Mouse (Mus musculus) T-helper 17 cell (primary cell): Measurements from ENCODE around the gene Tex45.

Source experiments
- in situ Hi-C, 2 experiments: fragments of 300-600 bp; cut with MboI, MseI; formaldehyde crosslinking; loops; 1 replicate in 1 of 2; 2 replicates in 1 of 2; pipeline ENCODE4 v1.15.1; 2025; ENCODE audit warnings: high pct_unique_total_duplicates in 2 of 2

Gene Tex45

DNA sequence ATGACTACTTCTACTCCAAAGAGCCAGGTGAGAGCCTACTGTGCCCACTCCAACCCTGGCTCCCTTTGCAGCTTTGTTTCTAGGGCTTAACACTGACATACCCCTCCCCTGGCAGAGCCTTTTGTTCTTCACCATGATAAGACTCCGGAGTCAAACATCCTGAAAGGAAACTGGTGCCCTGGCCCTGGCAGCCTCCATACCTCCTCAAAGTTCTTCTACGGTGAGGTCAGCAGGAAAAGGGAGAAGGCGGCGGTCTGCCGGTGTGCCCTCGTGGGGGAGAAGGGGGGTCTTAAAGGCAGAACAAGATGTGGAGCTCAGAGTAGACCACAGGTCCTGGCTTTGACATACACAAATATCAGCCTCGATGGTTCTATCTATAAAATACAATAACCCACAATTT lies 12.9 kb downstream of the Tex45 start:
- in situ Hi-C loops: no loop called here

GRCm38 (mm10) chr8:3485192-3485591 lies 14.5 kb downstream of the Tex45 start:
- in situ Hi-C loops: no loop called here

DNA sequence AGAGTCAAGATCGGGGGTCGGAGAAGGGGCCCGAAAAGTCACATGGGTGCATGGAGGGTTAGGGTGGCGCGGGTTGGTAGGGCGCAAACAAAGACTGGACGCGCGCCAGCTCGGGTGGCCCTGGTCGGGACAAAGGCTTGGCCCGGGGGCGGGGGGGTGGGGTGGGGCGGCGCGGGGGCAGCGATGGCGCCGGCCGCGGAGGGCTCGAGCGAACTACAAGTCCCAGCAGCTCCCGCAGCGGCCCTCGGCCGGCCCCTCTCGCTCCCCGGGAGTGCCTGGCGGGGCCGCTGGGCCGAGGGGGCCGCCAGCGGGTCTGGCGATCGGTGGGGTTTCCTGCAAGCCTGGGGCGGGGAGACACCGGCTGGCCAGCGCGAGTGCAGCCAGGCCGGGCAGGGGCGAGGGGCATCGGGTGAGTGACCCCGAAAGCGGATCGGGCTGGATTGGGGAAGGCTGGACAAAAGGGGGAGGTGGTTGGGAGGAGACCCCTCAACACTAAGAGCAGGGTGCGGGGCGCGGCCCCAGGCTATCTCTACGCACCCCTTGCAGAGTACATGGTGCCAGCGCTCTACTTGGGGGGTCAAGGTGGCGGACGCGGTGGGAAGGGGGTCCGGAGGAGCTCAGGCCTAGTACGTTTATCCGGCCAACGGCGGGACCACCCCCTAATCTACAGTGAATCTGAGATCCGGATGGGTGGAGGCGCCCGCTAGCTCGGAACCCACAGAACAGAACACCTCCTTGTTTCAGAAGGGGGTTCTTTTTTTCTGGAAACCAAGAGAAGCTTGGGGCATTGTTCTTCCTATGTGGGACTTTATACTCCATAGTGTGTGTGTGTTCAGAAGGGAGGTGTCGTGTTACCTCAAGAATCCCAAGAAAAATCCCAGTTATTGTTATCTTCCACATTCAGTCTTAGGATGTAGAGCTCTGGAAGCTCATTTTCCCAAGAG lies 22.5 kb downstream of the Tex45 start, which contains the start of gene Zfp358:
Gene Zfp358 (plus strand): TSS at position 238 of the 944 bp plus-strand sequence.
- in situ Hi-C loops: no loop called here

DNA sequence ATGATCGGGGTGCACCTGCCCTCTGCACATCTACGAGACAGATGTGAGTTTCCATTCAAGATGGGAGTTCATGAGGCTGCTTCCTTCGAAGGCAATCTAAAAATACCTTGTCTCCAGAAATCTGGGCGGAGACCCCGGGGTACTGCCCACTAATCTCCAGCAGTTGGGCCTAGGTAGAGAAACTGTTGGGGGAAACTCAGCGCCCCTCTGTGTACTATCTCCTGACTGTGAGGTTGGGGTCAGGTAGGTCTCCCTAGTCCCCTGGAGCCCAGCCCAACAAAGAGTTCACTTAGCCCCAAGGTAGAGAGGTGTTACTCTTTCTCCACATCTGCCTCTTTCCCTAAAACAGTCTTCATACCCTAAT lies 23.2 kb downstream of the Tex45 start:
- in situ Hi-C loops: no loop called here

- in situ Hi-C loops: no loop called here
Observed at GRCm38 (mm10) chr8:3495578-3496427, 25.1 kb downstream of the Tex45 start.

DNA sequence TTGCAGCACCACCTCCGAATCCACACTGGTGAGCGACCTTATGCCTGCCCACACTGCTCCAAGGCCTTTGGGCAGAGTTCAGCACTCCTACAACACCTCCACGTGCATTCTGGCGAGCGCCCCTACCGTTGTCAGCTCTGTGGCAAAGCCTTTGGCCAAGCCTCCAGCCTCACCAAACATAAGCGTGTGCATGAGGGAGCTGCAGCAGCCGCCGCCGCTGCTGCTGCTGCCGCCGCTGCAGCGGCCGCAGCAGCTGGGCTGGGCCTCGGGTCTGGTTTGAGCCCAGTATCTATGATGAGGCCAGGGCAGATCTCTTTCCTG lies 25.7 kb downstream of the Tex45 start:
- in situ Hi-C loops: no loop called here

- in situ Hi-C loops: no loop called here
Observed at GRCm38 (mm10) chr8:3498583-3498982, 27.9 kb downstream of the Tex45 start.

GRCm38 (mm10) chr8:3499751-3500150 lies 29.1 kb downstream of the Tex45 start:
- in situ Hi-C loops: loop anchor here (5.0 to 10.0 kb wide), 3 partner anchors 125 to 1178 kb away; partner anchors contain the start of genes Pcp2 (in 1 of the 2), Pet100 (in 1 of the 2) and Xab2 (in 1 of the 2)

DNA sequence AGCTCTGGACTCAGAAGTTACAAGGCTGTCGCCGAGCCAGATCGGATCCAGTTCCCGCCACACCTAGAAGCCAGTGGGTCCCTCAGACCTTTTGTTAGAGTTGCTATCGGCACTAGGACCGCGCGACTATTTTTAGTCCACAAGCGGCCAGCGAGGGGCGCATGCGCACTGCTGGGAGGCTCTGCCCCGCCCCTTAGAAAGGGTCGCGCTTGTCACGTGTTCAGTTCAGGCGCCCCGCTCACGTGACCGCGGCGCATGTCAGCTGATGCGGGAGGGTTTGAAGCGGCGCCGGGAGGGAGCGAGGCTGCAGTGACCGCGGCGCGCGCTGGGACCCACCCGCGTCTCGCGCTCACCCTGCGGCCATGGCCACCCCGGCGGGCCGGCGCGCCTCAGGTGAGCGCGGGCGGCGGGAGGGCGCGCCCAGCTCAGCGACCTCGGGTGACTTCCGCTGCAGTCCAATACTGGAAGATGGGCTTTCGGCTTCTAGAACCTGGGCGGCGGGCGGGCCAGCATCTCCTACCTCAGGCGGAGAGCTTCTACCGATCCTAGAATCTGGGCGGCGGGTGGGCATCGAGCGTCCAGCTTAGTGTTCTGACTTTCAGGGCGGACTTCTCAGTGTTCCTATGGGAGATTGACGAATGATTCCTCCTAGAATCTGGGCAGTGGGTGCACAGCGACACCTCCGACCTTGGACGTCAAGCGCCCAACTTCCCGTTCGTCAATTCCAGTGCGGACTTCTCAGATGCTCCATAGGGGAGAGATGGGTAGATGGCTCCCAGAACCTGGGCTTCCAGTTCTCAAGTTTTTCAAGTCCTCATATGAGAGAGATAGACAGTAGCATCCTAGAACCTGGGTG lies 29.8 kb downstream of the Tex45 start, which contains the start of gene Mcoln1:
Gene Mcoln1 (plus strand): TSS at position 223 of the 856 bp plus-strand sequence.
- in situ Hi-C loops: loop anchor here (5.0 to 10.0 kb wide), 3 partner anchors 124 to 1177 kb away; partner anchors contain the start of genes Pcp2 (in 1 of the 2), Pet100 (in 1 of the 2) and Xab2 (in 1 of the 2)

DNA sequence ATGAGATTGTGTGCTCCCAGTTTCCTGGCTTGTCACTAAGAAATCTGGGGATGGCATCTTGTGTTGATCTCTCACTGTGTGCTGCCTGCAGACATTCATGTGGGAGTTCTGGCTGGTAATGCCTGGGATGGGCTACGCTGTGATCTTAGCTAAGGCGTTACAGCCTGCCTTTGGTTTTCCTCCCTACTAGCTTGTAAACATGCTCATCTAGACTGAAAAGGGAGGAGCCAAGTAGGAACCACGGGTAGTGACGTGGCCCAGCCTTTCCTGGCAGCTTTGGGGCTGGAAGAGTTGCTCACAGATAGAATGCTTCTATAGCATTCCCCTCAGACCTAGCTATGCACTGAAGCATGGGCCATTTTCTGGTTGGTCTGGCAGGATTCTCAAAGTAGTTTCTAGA lies 31.6 kb downstream of the Tex45 start:
- in situ Hi-C loops: loop anchor here (5.0 to 10.0 kb wide), 3 partner anchors 123 to 1175 kb away; partner anchors contain the start of genes Pcp2 (in 1 of the 2), Pet100 (in 1 of the 2) and Xab2 (in 1 of the 2)

DNA sequence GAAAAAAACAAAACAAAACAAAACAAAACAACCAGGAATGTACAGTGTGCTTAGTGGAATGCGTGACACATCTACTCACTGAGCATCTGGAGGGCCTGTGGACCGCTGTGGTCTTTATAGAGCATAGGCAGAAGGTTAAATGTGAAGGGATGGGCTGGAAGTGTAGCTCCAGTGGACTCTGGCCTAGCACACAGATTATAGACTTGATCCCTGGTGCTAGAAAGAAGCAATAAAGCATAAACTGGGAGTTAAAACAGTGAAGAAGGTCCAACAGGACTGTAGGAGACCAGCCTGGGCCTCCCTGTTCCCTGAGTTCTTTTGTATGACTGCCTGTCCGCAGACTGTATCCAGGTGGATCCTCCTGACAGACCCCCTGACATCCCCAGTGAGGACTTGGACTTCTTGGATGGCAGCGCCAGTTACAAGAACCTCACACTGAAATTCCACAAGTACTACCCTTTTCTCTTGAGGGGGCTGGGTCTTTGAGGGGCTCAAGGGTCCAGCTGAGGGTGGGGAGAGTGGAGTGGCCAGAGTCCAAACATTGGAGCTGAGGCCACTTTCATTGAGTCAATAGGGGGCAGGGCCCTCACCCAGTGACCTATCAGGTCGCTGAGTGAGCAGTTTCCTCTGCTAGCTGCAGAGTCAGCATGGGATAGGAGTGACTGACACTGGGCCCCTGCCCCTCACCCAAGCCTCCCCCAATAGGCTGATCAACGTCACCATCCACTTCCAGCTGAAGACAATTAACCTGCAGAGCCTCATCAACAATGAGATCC lies 37.5 kb downstream of the Tex45 start:
- in situ Hi-C loops: loop anchor here in 1 of 2 experiments (10.0 kb wide), 2 partner anchors 117 to 1167 kb away; partner anchors contain the start of genes Pcp2, Pet100 and Xab2

DNA sequence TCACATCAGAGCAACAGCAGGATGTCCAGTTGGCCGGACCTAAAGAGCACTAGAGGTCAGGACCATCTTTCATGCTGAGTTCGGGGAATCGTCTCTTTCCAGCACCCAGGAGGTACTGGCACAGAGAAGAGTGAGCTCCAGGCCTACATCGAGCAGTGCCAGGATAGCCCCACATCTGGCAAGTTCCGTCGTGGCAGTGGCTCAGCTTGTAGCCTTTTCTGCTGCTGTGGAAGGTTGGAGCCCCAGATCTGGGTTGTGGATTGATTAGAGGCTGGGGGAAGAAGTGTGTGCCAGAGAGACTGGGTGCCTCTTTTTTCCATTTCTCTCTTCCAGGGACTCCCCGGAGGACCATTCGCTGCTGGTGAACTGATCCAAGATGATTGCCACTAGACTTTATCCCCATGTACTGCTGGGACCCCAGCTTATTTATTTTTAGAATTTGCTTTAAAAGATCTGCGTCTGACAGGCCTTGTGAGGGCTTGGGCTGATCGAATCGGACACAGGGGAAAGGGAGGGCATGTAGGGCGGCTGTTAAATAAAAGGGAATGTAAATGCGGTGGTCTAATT lies 44.1 kb downstream of the Tex45 start:
- in situ Hi-C loops: loop anchor here in 1 of 2 experiments (5.0 kb wide), 1 partner anchor 103 kb away; no protein-coding TSS in a partner anchor

DNA sequence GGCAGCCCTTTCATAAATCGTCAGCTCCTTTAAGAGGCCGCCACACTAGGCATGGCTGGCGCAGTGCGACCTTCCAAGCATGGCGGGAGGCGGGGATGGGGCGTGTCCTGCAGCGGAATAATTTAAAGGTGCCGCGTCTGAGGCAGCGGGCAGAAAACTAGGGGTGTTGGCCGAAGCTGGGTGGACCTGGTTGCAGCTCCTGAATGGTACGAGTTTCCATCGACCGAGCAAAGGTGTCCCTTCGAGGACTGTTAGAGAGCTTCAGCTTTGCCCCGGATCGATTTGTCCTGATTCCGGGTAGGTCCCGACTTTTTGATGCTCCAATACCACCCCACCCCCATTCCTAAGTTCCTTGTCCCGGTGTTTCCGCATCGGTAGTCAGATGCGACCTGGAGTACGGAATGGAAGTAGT lies 44.6 kb downstream of the Tex45 start, which contains the start of gene Pnpla6:
Gene Pnpla6 (plus strand): TSS at position 125 of the 412 bp plus-strand sequence.
- in situ Hi-C loops: loop anchor here in 1 of 2 experiments (5.0 kb wide), 1 partner anchor 102 kb away; no protein-coding TSS in a partner anchor

- in situ Hi-C loops: loop anchor here in 1 of 2 experiments (5.0 kb wide), 1 partner anchor 101 kb away; no protein-coding TSS in a partner anchor
Observed at GRCm38 (mm10) chr8:3515771-3516417, 45.2 kb downstream of the Tex45 start.

DNA sequence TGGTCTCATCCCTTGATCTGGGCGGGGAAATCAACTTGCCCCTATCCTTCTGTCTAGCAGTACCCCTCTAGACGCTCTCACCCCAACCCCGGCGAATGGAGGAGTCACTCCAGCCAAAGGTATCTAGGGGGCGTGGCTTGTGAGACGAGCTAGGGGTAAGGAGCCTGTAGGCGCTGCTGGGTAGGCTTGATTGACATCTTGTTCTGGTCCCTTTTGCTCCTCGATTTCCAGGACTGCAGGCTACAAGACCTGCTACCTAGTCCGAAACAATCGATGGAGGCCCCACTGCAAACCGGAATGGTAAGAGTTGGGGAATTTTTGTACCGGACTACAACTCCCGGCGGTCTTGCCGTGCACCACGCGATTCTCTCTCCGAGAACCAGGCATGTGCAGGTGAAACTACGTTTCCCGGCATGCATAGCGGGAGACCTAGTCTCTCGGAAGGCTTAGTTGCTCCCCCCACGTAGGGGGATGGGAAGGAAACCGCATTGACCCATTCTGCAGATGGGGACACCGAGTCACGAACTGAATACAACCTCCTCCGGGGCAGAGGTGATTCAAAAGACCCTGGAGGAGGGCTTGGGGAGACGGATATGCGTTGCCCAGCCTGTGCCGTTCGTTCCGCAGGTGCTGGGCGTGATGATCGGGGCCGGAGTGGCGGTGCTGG lies 45.9 kb downstream of the Tex45 start:
- in situ Hi-C loops: loop anchor here in 1 of 2 experiments (5.0 kb wide), 1 partner anchor 101 kb away; no protein-coding TSS in a partner anchor

DNA sequence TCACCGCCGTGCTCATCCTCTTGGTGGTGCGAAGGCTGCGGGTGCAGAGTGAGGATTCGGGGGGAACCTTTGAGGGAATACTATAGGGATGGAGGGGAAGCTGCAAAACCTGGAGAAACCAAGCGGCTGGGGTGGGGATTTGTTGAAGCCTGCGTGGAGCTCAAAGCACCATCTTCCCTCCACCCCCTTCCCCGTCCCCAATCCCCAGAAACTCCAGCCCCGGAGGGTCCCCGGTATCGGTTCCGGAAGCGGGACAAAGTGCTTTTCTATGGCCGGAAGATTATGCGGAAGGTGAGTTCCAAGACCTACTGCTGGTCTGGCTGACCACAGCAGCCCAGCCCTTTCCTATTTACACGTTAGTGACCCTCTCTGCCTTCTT lies 46.4 kb downstream of the Tex45 start:
- in situ Hi-C loops: loop anchor here in 1 of 2 experiments (5.0 kb wide), 1 partner anchor 100 kb away; no protein-coding TSS in a partner anchor

- in situ Hi-C loops: no loop called here
Observed at GRCm38 (mm10) chr8:3522007-3522697, 51.5 kb downstream of the Tex45 start.
